ENCODE assay signal across 11 mouse cellular contexts in genomic region chr11:31362330-31362729, GRCm38 (mm10). TPM values are rescaled to one million over a fixed set of nuclear protein-coding genes. Genes with fewer than 3 reads are reported as not detected.
A peak's percentile ranks its signal among the peaks of the same experiment; 100 is the strongest.
DNase-seq lines count a peak whose midpoint lies in the region; ATAC-seq lines count a peak whose summit lies in the region.
"Had no signal": no experiment of that assay in that cellular context is flagged by ENCODE, and none has a peak within 500 bp of the region (broad histone marks: within the 10 kb centered on the region; RNA-seq: fewer than 3 reads in every experiment).

No protein-coding gene starts in this region.

- intact Hi-C loops in left cerebral cortex, postnatal 4 days (cut with DNase I), result no loop called here

- H3K27ac ChIP-seq in embryonic facial prominence, embryonic 14.5 days (replicated peaks; ENCODE audit: low read depth, low read length), result no peak overlapping the region
- no peak overlapping the region for H3K27ac ChIP-seq in embryonic facial prominence, embryonic 10.5 days (replicated peaks)
- H3K27ac ChIP-seq in heart, embryonic 15.5 days, result peak overlapping the region; percentile 21; the same call in 1 of the 2 replicates
- no peak overlapping the region for H3K27ac ChIP-seq in midbrain, embryonic 14.5 days (replicated peaks; ENCODE audit: low read depth, low read length)
- H3K27ac ChIP-seq: embryonic facial prominence, embryonic 12.5 days; intestine, embryonic 15.5 days; neural tube, embryonic 12.5 days had no signal

- H3K9me3 ChIP-seq in embryonic facial prominence, embryonic 14.5 days (ENCODE audit: control insufficient read depth, low read length), result no peaks in the 10 kb centered on the region
- H3K9me3 ChIP-seq in embryonic facial prominence, embryonic 10.5 days, result no peaks in the 10 kb centered on the region
- no peaks in the 10 kb centered on the region for H3K9me3 ChIP-seq in heart, embryonic 15.5 days (replicated peaks)
- no peaks in the 10 kb centered on the region for H3K9me3 ChIP-seq in midbrain, embryonic 14.5 days (ENCODE audit: control insufficient read depth, low read length)
- H3K9me3 ChIP-seq: embryonic facial prominence, embryonic 12.5 days; intestine, embryonic 15.5 days; neural tube, embryonic 12.5 days had no signal

- peak; percentile 72 for DNase-seq in embryonic facial prominence, embryonic 14.5 days (ENCODE audit: low spot score)
- DNase-seq in embryonic facial prominence, embryonic 10.5 days (ENCODE audit: low spot score), result no peak
- DNase-seq in left cerebral cortex, postnatal 4 days, result peak; percentile 37
- DNase-seq in left cerebral cortex, adult 11 months (ENCODE audit: low spot score), result no peak
- DNase-seq in lung, postnatal 10 days, result peak; percentile 50
- DNase-seq in layer of hippocampus, postnatal 36 days, result no peak
- no peak for DNase-seq in midbrain, embryonic 14.5 days

- peak; percentile 60 for ATAC-seq in embryonic facial prominence, embryonic 14.5 days (ENCODE audit: low read depth)
- peak; percentile 81 for ATAC-seq in heart, embryonic 15.5 days (replicated peaks; ENCODE audit: insufficient number of reproducible peaks, insufficient read depth, low FRiP score, low read depth)
- ATAC-seq in midbrain, embryonic 14.5 days (ENCODE audit: low FRiP score, low TSS enrichment), result no peak
- ATAC-seq: intestine, embryonic 15.5 days had no signal

- no peak overlapping the region for H3K4me2 ChIP-seq in embryonic facial prominence, embryonic 14.5 days (ENCODE audit: low read depth, low read length)
- no peak overlapping the region for H3K4me2 ChIP-seq in heart, embryonic 15.5 days
- H3K4me2 ChIP-seq in midbrain, embryonic 14.5 days (ENCODE audit: low read length), result no peak overlapping the region
- H3K4me2 ChIP-seq: embryonic facial prominence, embryonic 12.5 days; intestine, embryonic 15.5 days; neural tube, embryonic 12.5 days had no signal

- 62% methylated on average over 3 of the region's 3 CpGs for WGBS in embryonic facial prominence, embryonic 14.5 days
- 83% methylated on average over 3 of the region's 3 CpGs for WGBS in embryonic facial prominence, embryonic 10.5 days
- WGBS in heart, embryonic 15.5 days, result 48% methylated on average over 3 of the region's 3 CpGs
- 81% methylated on average over 3 of the region's 3 CpGs for WGBS in midbrain, embryonic 14.5 days

- peaks cover 4% of the 10 kb centered on the region; the same call in 1 of the 2 replicates for H3K4me1 ChIP-seq in embryonic facial prominence, embryonic 14.5 days (ENCODE audit: control insufficient read depth, insufficient read depth, low read length)
- H3K4me1 ChIP-seq in embryonic facial prominence, embryonic 10.5 days, result no peaks in the 10 kb centered on the region
- H3K4me1 ChIP-seq in heart, embryonic 15.5 days (replicated peaks), result peaks cover 16% of the 10 kb centered on the region
- H3K4me1 ChIP-seq in midbrain, embryonic 14.5 days (ENCODE audit: control insufficient read depth, insufficient read depth, low read length), result no peaks in the 10 kb centered on the region
- H3K4me1 ChIP-seq: embryonic facial prominence, embryonic 12.5 days; intestine, embryonic 15.5 days; neural tube, embryonic 12.5 days had no signal

- no peaks in the 10 kb centered on the region for H3K36me3 ChIP-seq in embryonic facial prominence, embryonic 14.5 days (ENCODE audit: control insufficient read depth, insufficient read depth, low read length)
- no peaks in the 10 kb centered on the region for H3K36me3 ChIP-seq in embryonic facial prominence, embryonic 10.5 days (replicated peaks)
- no peaks in the 10 kb centered on the region for H3K36me3 ChIP-seq in heart, embryonic 15.5 days
- H3K36me3 ChIP-seq in midbrain, embryonic 14.5 days (ENCODE audit: control insufficient read depth, insufficient read depth, low read length), result no peaks in the 10 kb centered on the region
- H3K36me3 ChIP-seq: embryonic facial prominence, embryonic 12.5 days; intestine, embryonic 15.5 days; neural tube, embryonic 12.5 days had no signal

- H3K4me3 ChIP-seq in embryonic facial prominence, embryonic 14.5 days (ENCODE audit: low read depth, low read length), result no peak overlapping the region
- H3K4me3 ChIP-seq in embryonic facial prominence, embryonic 10.5 days, result no peak overlapping the region
- H3K4me3 ChIP-seq in heart, embryonic 15.5 days, result no peak overlapping the region
- H3K4me3 ChIP-seq in midbrain, embryonic 14.5 days (replicated peaks; ENCODE audit: low read depth, low read length), result no peak overlapping the region
- H3K4me3 ChIP-seq: embryonic facial prominence, embryonic 12.5 days; intestine, embryonic 15.5 days; neural tube, embryonic 12.5 days had no signal

- H3K9ac ChIP-seq in embryonic facial prominence, embryonic 14.5 days (ENCODE audit: low read depth, low read length), result no peak overlapping the region
- no peak overlapping the region for H3K9ac ChIP-seq in heart, embryonic 15.5 days
- H3K9ac ChIP-seq in midbrain, embryonic 14.5 days (replicated peaks; ENCODE audit: low read length), result no peak overlapping the region
- H3K9ac ChIP-seq: embryonic facial prominence, embryonic 12.5 days; intestine, embryonic 15.5 days; neural tube, embryonic 12.5 days had no signal

- H3K27me3 ChIP-seq in embryonic facial prominence, embryonic 14.5 days (replicated peaks; ENCODE audit: control insufficient read depth, insufficient read depth, low read length), result peaks cover 6% of the 10 kb centered on the region; the same call in 1 of the 2 replicates
- H3K27me3 ChIP-seq in embryonic facial prominence, embryonic 10.5 days (replicated peaks; ENCODE audit: low read depth, poor library complexity, severe bottlenecking), result peaks cover 12% of the 10 kb centered on the region
- 0 out of 2 replicates have a peak, but pooled peaks cover 3% of the 10 kb centered on the region for H3K27me3 ChIP-seq in heart, embryonic 15.5 days
- no peaks in the 10 kb centered on the region for H3K27me3 ChIP-seq in midbrain, embryonic 14.5 days (ENCODE audit: control insufficient read depth, insufficient read depth, low read length)
- H3K27me3 ChIP-seq: intestine, embryonic 15.5 days had no signal

RNA-seq across cellular contexts. Expression of gene Stc2, which starts 7.5 kb away (rescaled TPM):
- 1.6 and 1.9 TPM in 2 replicates for polyA plus RNA-seq in embryonic facial prominence, embryonic 14.5 days (2014; fragmentation: Nextera tagmentation; extraction: Ambion mirVana)
- 1.5 and 2.1 TPM in 2 replicates for polyA plus RNA-seq in embryonic facial prominence, embryonic 10.5 days (2016; fragmentation: Nextera tagmentation; extraction: Ambion mirVana)
- total RNA-seq in left cerebral cortex, postnatal 4 days (2021), result 1 to 10 TPM; 2.7 to 2.8 TPM
- 4.0 and 4.5 TPM in 2 replicates for polyA plus RNA-seq in heart, embryonic 15.5 days (2015; fragmentation: Nextera tagmentation; extraction: Ambion mirVana)
- 1 to 10 TPM; 5.1 to 5.3 TPM for total RNA-seq in layer of hippocampus, postnatal 36 days (2021)
- 0.46 and 0.97 TPM in 2 replicates for polyA plus RNA-seq in midbrain, embryonic 14.5 days (2014; fragmentation: Nextera tagmentation; extraction: Ambion mirVana)

Comparison
In these comparisons a context has a peak if more than half of its experiments do, and no peak if none do; other contexts are left out.
1. DNase-seq: peak in embryonic facial prominence, embryonic 14.5 days (single experiment), left cerebral cortex, postnatal 4 days (single experiment) and lung, postnatal 10 days (single experiment); none in embryonic facial prominence, embryonic 10.5 days (single experiment), left cerebral cortex, adult 11 months (single experiment), layer of hippocampus, postnatal 36 days (0 of 2) and midbrain, embryonic 14.5 days (single experiment).